Mouse (Mus musculus): ENCODE data around the gene Kcnk15. TPM values are rescaled to one million over a fixed set of nuclear protein-coding genes. Genes with fewer than 3 reads are reported as not detected.

Gene Kcnk15
- not detected for total RNA-seq (2021)

DNA sequence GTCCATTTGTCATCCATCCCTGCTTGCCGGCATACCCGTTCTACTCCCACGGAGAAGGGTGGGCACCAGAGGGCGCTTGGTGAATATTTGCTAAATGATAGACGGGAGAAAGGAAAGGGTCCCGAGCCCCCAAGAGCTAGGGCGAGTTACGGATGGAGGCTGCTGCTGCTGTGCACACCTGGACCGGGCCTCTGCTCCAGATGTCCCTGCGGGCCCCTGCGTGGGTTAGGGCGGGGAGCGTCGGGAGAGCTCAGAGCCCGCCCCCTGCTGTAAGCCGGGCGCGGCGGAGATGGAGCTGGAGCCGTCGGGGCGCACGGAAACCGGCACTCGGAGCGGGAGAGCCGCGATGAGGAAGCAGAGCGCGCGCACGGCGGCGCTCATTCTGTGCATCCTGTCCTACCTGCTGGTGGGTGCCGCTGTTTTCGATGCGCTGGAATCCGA, at the start of gene Kcnk15:
Kcnk15 (plus strand) TSS at position 191 of the 441 bp plus-strand sequence.
- intact Hi-C loops (cut with DNase I): no loop called here

DNA sequence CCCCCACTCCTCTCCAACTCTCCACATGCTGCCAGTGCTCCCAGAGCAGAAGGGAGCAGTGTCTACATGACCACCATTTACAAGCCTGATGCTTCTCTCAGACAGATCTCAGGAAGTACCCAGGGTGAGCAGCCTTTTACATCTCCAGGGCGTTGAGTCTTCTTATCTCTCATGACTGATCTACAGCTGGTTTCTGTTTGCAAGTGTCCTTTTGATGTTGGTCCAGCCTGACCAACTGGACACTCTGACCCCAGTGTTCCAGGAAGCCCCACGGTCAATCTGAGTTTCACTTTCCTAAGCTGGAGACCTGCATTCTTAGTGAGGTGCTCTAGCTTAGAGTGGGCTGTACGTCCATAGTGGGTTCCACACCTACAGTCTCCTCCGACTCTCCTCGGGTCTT, 49.6 kb upstream of the Kcnk15 start:
- no peak for DNase-seq
- intact Hi-C loops (cut with DNase I): no loop called here

More for the DNA sequence above, at the start of gene Kcnk15:
- peak; percentile 66 for DNase-seq

DNA sequence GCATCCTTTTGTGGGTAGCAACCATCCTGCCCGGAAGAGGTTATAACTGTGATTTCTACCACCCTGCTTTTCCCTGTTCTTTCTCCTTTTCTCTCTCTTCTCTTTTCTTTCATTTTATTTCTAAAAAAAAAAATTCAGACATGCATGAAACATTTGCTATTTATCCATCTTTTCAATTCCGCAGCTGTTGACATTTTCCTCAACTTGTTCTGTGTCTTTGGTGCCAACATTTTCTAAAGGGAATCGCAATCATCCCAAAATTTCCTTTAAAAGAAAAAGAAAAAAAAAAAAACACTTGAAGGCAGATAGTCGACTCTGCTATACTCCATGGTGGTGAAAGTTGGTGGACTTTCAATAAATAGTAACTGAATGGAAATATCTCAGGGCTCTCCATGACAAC, 44.3 kb upstream of the Kcnk15 start:
- intact Hi-C loops (cut with DNase I): no loop called here
- DNase-seq: no peak

DNA sequence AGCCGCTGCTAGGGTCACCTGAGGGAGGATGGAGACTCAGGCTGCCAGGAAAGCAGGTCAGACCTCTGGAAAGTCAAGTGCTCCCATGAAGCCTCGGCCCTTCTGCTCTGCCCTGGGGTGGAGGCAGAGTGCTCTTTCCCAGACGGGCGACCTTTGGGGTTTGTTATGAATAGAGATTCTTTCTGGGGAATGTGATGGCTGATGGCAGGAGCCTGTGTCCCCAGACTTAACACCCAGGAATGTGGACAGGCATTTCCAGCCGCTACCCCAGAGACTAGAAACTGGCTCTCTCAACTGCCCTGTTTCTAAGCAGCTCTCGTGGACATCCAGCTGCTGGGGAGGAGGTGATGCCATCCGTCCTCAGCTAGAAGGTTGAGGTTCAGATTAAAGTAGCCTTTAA, 43.7 kb upstream of the Kcnk15 start:
- DNase-seq: no peak
- intact Hi-C loops (cut with DNase I): no loop called here

DNA sequence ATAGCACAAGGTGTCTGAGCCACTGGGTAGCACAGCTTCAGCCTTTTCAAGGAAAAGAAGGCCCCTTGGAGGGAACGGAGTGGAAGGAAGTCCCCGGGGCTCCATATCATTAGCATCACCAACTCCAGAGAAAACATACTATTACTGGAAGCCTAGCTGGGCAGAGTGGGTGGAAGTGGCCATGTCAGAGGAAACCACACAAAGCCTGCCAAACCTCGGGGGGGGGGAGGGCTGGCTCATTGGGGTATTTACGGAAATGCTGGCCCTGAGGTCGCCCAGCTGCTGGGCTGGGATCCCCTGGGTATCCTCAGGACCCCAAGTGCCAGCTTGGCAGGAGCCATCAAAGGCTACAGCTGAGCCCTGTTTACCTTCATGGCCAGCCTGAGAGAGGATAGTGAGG, 40.4 kb upstream of the Kcnk15 start:
- DNase-seq: no peak
- intact Hi-C loops (cut with DNase I): no loop called here

DNA sequence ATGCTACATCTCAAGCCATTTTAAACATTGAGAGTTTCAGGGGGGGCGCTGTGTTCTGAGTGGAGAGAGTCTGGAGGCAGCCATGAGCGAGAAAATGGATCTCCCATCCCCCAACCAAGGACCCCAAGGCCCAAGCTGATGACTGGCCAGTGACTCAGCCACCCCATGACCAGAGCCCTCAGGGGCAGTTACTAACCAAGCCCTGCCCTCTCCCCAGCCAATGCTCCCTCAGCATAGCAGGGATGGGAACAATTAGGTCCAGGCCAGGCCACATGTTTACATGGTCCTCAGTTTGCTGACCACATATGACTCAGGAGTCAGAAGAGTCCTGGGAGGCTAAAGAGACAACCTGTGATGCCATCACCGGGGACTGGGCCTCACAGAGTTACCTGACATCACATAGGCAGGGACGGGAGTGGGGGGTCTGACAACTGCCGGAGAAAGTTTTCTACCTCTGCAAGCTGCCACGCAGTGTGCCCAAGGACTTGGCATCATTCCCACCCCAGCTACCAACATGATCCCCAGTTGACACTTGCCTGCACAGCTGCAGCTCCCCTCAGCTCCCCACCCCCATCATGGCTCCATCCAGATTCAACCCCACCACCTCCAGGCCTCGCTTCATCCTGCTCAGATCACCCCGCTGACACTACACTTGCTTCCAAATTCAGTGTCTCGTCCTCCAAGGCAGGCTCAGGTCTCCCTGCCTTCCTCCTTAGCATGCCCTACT, 38.5 kb upstream of the Kcnk15 start:
- no peak for DNase-seq
- intact Hi-C loops (cut with DNase I): no loop called here

DNA sequence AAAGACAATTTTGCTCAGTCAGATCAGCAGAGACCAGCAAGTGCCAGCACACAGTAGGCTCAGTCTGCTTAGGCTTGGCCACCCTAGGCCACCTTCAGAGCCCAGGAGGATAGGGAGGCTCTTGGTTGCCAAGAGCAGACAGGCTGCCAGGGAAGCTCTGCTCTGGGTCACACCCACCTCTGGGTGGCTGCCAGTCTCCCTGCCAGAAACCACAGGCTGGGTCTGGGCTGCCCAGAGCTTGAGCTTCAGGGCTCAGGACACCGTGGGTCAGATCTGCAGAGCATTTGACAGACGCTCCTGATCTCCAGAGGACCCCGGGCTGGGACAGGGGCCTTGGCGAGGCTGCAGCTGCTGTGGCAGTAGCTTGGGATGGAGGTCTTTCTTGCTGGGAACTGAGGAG, 32.8 kb upstream of the Kcnk15 start, which contains the start of gene Ccn5:
Ccn5 (plus strand) TSS at position 255 of the 400 bp plus-strand sequence.
- peak; percentile 95 for DNase-seq
- intact Hi-C loops (cut with DNase I): no loop called here

DNA sequence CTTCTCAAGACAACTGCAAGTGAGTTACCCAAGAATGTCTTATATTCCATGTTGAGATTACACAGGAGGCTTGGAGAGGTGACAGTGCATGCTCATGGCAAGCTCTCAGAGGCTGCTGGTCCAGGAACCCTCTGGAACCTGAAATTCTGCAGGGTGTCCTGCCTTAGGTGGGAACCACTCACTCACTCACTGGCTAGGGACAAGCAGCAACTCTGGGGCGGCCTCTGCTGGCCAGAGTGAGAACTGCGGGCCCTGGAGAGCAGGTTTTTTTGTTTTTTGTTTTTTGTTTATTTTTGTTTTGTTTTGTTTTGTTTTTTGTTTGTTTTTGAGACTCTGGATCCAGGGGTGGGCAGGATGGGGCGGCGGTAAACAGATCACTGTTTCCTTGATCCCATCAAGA, 30.2 kb upstream of the Kcnk15 start:
- intact Hi-C loops (cut with DNase I): no loop called here
- DNase-seq: peak; percentile 52

DNA sequence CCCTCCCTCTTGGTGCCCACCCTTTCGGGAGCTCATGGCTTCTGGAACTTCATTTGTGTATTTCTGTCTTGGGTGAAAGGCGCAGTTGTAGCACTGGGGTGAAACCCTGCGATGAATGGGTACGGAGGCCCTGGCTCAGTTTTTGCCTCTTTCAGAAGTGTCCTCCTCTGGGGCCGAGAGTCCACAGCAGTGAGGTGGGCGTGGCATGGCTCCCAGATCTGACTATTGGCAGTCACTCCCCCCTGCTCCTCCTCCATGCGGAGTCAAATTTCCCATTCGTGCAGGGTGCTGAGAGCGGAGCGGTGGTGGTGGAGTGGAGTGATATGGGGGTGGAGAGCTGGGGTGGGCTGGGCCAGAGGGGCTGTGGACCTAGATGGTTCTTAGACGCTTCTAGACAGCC, 29.7 kb upstream of the Kcnk15 start:
- intact Hi-C loops (cut with DNase I): no loop called here
- peak; percentile 26 for DNase-seq

DNA sequence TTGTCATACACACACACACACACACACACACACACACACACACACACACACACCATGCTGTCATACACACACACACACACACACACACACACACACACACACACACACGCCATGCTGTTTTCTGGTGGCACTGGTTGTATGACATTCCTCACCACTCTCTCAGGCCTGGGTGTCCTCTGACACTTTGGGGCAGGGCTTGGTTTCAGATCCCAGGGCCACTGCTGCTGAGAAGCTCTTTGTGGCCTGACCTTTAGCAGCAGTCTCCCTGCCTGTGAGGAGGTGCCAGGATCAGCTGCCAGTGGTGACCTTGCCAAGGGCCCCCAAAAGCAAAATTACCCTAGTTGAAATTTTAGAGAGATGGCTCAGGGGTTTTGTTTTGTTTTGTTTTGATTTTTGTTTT, 27.6 kb upstream of the Kcnk15 start:
- intact Hi-C loops (cut with DNase I): no loop called here

DNA sequence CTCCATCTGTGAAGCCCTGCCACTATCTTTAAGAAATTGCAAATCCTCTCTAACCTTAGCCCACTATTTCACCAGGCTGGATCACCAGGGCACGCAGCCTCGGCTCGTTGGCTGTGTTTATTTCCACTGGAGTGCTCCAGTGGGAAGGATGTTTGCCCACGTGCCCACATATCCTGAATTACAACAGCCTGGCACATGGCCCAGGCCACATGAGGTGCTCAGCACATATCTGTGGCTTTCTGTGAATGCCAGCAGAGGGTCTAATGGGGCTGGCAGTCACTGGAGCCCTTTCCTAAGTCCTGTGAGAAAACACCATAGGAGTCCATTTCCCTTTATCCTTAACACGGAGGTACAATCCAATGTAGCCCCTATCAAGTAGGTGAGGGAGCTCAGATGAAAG, 27.0 kb upstream of the Kcnk15 start:
- intact Hi-C loops (cut with DNase I): no loop called here
- DNase-seq: no peak

More for the DNA sequence above, 27.6 kb upstream of the Kcnk15 start:
- DNase-seq: no peak

DNA sequence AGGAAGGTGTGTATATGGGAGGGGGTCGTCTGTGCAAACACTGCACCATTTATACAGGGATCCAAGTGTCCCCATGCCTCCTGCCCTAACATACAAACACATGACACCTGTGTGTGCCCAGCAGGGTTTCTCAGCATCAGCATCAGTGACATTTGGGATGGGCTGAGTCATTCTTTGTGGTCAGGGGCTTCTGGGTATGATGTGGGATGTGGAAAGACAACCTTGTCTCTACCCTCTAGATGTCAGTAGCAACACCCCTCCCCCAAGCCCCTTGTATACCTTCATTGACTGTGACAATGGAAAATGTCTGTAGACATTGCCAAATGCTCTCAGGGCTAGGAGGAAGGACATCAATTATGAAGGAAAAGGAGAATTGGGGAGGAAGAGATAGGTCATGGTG, 22.3 kb upstream of the Kcnk15 start:
- no peak for DNase-seq
- intact Hi-C loops (cut with DNase I): loop anchor here (10.0 kb wide), 1 partner anchor 46 kb away; no protein-coding TSS in a partner anchor

DNA sequence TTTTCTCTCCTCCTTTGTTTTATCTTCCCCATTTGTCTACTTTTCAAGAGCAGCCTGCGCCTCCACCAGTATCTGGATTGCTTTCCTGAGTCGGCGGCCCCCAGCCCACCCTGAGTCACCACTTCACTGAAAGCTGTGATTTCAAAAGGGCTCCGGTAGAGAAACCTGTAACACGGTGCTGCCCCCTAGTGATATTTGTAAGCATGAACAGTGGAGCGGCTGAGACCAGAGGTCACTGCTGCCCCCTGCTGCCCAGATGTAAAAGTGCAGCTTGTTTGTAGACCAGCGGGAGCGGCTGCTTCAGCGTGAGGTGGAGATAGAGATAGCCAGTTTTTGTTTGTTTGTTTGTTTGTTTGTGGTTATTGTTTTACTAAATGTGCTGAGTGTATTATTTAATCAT, 15.4 kb upstream of the Kcnk15 start:
- peak; percentile 83 for DNase-seq
- intact Hi-C loops (cut with DNase I): loop anchor here (10.0 kb wide), 1 partner anchor 53 kb away; no protein-coding TSS in a partner anchor

DNA sequence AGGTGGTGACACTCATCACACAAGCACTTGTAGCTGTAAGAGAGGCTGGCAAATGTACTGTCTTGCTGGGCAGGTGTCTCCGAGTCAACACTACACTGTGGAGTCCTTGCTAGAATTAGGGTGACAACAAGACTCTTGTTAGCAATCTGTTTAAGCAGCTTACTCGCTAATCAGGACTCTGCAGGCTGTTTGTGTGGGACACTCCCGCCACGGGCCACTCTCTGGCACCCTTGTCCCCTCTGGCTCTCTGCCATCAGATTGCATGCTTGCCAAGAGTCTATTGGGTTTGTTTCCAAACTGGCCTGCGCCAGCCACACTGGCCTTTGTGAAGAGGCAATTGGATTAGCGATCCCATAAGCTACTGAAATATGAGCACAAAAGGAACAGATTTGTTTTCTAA, 13.9 kb upstream of the Kcnk15 start:
- peak; percentile 82 for DNase-seq
- intact Hi-C loops (cut with DNase I): loop anchor here (10.0 kb wide), 1 partner anchor 55 kb away; no protein-coding TSS in a partner anchor

DNA sequence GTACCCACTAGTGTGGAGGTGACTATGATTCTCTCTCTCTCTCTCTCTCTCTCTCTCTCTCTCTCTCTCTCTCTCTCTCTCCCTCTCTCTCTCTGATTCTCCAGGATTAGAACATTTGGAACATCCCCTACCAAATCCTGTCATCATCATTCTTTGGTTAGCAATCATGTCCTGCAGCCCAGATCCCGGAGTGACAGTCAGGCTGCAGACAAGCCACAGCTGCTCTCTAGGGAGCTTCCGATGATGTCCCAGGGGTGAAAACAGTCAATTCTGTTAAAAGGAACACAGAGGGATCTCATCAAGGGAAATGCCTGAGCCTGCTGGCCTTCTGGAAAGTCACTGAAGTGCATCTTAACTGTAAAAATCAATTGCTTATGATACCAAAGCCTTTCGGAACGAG, 11.4 kb upstream of the Kcnk15 start:
- no peak for DNase-seq
- intact Hi-C loops (cut with DNase I): no loop called here

DNA sequence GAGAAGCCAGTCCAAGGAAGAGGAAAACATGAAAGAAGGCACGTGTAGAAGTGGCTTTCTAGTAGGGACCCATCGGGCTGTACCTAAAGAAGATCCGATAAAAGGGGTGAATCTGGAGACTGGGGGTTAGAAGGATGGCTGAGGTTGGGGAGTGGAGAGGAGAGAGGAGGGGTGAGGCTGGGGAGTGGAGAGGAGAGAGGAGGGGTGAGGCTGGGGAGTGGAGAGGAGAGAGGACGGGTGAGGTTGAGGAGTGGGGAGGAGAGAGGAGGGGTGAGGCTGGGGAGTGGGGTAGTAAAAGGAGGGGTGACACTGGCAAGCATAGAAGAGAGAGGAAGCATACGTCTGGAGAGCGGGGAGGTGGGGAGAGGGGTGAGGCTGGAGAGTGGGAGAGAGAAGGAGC, 3.8 kb downstream of the Kcnk15 start:
- intact Hi-C loops (cut with DNase I): loop anchor here (5.0 kb wide), 2 partner anchors 95 to 110 kb away; no protein-coding TSS in a partner anchor
- no peak for DNase-seq

DNA sequence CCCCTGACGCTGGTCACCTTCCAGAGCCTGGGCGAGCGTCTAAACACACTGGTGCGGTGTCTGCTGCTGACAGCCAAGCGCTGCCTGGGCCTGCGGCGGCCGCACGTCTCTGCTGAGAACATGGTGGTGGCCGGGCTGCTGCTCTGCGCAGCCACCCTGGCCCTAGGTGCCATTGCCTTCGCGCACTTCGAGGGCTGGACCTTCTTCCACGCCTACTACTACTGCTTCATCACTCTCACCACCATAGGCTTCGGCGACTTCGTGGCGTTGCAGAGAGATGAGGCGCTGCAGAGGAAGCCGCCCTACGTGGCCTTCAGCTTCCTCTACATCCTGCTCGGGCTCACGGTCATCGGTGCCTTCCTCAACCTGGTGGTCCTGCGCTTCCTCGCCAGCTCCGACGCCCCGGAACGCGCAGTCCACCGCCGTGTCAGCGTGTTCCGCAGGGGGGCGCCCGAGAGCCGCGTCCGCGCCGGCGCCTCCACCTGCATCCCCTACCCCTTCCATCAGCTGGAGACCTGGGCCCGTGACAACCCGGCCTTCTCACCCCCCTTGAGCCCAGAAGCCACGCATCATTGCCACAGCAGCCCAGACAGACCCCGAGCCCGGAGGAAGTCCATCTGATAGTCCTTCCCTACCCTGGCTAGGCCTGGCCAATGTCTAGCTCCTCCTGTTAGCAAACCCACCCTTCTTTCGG, 5.0 kb downstream of the Kcnk15 start:
- intact Hi-C loops (cut with DNase I): loop anchor here (5.0 kb wide), 2 partner anchors 94 to 109 kb away; no protein-coding TSS in a partner anchor
- peak; percentile 55 for DNase-seq

DNA sequence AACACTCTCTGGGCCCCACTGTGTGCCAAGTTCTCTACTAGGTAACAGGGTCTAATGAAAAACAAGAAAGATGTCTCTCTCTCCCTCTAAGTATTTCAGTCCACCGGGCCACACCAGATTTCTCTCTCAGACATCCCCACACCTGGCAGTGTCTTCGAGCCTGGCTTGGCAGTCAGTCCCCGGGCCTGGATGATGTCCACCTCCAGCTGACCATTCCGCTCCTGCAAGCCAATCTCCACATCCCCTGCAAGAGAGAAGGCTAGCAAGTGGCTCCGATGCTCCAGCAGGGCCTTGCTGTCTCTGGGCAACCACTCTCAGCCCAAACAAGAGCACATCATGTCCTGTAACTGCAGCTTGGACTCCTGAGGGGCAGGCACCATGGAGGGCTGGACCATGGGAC, 11.9 kb downstream of the Kcnk15 start:
- intact Hi-C loops (cut with DNase I): no loop called here
- DNase-seq: no peak

DNA sequence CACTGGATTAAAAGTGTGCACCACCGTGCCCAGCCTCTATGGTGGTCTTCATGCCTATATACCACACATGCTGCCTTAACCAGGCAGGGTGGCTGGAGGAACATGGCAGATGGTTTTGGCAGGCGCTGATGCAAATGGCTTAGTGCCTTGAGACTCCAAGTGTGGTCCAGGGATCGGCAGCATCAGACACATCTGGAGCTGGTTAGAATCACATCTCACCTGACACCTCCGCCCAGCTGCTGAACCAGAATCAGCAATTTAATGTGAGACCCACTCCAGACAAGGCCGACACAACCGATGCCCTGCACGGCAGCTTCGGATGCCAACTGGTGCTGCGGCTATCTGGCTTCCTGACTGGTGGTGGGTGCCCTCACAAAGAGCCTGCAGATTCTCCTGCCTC, 12.6 kb downstream of the Kcnk15 start:
- intact Hi-C loops (cut with DNase I): no loop called here
- no peak for DNase-seq

DNA sequence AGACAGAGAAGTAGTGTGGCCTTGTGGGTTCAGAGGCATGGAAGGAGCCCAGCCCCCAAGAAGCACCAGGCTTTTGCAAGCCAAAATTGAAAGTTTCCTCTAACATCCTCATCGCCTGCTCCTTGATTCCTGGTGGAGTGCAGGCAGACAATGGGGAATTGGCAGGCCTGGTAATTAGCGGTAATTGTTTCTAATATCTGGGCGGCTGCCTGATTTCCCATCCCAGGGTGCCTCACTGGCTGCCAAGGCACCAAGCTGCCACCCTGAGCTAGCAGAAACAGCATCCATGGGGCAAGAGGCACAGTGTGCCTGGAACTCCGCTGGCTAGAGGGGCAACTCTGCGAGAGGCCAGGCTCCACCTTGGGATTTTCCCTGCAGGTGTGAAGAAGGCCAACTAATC, 16.3 kb downstream of the Kcnk15 start:
- intact Hi-C loops (cut with DNase I): no loop called here
- DNase-seq: peak; percentile 42

DNA sequence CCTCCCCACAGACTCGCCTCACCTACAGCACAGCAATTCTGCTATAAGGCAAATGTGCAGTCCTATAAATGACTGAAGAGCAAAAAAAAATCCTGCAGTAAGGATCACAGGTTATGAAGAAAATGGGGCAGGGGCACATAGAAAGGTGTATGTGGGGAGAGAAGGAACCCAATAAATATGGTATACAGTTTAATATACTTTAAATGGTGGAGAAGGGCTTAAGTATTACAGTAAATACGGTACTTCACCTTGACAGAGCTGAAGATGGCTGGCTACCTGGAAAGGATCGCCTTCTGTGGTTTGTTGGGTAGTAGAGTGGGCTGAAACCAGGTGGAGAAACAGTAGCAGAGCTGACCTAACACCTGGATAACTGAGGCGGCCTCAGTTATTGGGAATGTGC, 17.8 kb downstream of the Kcnk15 start:
- intact Hi-C loops (cut with DNase I): no loop called here
- no peak for DNase-seq

DNA sequence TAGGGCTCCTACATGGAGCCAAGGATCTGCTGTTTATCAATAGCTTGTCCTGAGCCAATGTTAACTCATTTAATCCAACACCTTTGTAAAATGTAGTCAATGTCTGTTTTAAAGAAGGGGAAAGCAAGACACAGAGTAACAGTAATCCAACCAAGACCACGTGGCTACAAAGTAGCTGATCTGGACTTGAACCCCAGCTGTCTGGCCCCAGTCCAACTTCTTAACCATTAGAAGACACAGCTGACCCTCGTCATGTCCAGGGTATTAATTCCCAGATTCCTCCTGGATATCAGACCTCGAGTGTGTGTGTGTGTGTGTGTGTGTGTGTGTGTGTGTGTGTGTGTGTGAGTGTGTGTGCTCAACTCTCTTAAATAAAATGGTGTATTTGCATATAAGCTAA, 18.5 kb downstream of the Kcnk15 start:
- intact Hi-C loops (cut with DNase I): no loop called here
- no peak for DNase-seq
